Mouse (Mus musculus): Measurements from ENCODE around the gene Msi2. TPM values are rescaled to one million over a fixed set of nuclear protein-coding genes. Genes with fewer than 3 reads are reported as not detected.
A peak's percentile ranks its signal among the peaks of the same experiment; 100 is the strongest.

Msi2 gene
- total and polyA plus RNA-seq, 2 experiments from 2014 or later, result 26.9 to 133 TPM

GRCm38 (mm10) chr11:88622496-88622895, 95.8 kb downstream of the Msi2 start:
- Histone ChIP-seq H3K4me1 (ENCODE audit: insufficient read depth, low read length) (peaks cover 14% of the 10 kb centered on the region; the same call in 1 of the 2 replicates), H3K36me3 (ENCODE audit: insufficient read depth, low read length) (no peaks in the 10 kb centered on the region), H3K27ac (ENCODE audit: low read depth, low read length) (no peak overlapping the region), H3K4me3 (ENCODE audit: low read depth, low read length) (no peak overlapping the region), H3K27me3 (ENCODE audit: insufficient read depth, low read length) (no peaks in the 10 kb centered on the region), H3K9ac (replicated peaks; ENCODE audit: low read length, poor library complexity, severe bottlenecking) (no peak overlapping the region), H3K4me2 (ENCODE audit: low read depth, low read length, poor library complexity, severe bottlenecking) (no peak overlapping the region), H3K9me3 (ENCODE audit: low read length) (no peaks in the 10 kb centered on the region)
- DNase-seq (ENCODE audit: low spot score), result no peak
- WGBS, result 53% methylated on average over 6 of the region's 6 CpGs
- ATAC-seq (ENCODE audit: low FRiP score), result no peak
- TF ChIP-seq CTCF (IDR thresholded peaks at IDR 0.05), result no peak

- no peak overlapping the region for H3K4me2 ChIP-seq (ENCODE audit: low read depth, low read length, poor library complexity, severe bottlenecking)
- H3K9me3 ChIP-seq (ENCODE audit: low read length), result no peaks in the 10 kb centered on the region
- ATAC-seq (ENCODE audit: low FRiP score), result no peak
- no peaks in the 10 kb centered on the region for H3K36me3 ChIP-seq (ENCODE audit: insufficient read depth, low read length)
- no peak overlapping the region for H3K4me3 ChIP-seq (ENCODE audit: low read depth, low read length)
- DNase-seq (ENCODE audit: low spot score), result no peak
- no peak for TF ChIP-seq CTCF (IDR thresholded peaks at IDR 0.05)
- WGBS, result 81% methylated on average over 4 of the region's 4 CpGs
- no peak overlapping the region for H3K27ac ChIP-seq (ENCODE audit: low read depth, low read length)
- peaks cover 13% of the 10 kb centered on the region; the same call in 1 of the 2 replicates for H3K4me1 ChIP-seq (ENCODE audit: insufficient read depth, low read length)
- H3K9ac ChIP-seq (replicated peaks; ENCODE audit: low read length, poor library complexity, severe bottlenecking), result no peak overlapping the region
- no peaks in the 10 kb centered on the region for H3K27me3 ChIP-seq (ENCODE audit: insufficient read depth, low read length)
These were observed 96.5 kb downstream of the Msi2 start for GRCm38 (mm10) chr11:88621789-88622188.

DNA sequence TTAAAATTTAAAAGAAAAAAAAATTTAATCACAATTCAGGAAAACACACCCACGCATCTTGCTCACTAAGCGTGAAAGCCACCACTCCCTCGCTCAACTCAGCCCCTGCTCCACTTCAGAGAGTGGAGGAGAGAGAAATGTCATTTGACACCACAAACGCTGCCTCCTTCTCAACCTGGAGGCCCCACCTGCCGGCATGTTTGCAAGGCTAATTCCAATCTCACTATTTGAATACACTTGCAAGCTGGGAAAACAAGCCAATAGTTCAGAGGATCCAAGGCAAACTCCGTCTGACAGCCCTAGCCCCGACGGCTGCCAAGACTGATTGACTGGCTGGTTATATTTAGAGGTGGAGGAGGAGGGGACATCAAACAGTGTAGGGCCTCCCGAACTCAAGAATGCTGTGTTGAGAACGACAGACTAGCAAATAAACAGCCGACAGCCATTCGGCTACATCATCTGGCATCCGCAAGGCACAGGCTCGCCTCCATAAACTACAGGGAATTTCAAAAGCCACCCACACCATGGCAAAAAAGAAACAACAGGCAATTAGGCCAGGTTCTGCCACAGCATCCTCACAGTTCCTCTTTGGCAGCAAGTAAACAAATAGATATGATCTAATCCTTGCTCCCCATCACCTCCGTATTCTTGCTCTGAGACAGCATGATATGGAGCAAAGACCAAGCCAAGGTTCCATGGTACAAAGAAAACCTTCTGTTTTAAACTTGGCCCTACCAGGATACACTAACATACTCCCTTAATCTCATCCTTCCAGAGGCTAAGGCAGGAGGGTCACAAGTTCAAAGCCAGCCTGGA, 97.9 kb downstream of the Msi2 start:
- no peak for ATAC-seq (ENCODE audit: low FRiP score)
- DNase-seq (ENCODE audit: low spot score), result no peak
- Histone ChIP-seq H3K27me3 (ENCODE audit: insufficient read depth, low read length) (no peaks in the 10 kb centered on the region), H3K9me3 (ENCODE audit: low read length) (no peaks in the 10 kb centered on the region), H3K36me3 (ENCODE audit: insufficient read depth, low read length) (no peaks in the 10 kb centered on the region), H3K4me1 (ENCODE audit: insufficient read depth, low read length) (peaks cover 9% of the 10 kb centered on the region; the same call in 1 of the 2 replicates), H3K9ac (replicated peaks; ENCODE audit: low read length, poor library complexity, severe bottlenecking) (no peak overlapping the region), H3K4me3 (ENCODE audit: low read depth, low read length) (no peak overlapping the region), H3K27ac (ENCODE audit: low read depth, low read length) (peak overlapping the region; percentile 57), H3K4me2 (ENCODE audit: low read depth, low read length, poor library complexity, severe bottlenecking) (no peak overlapping the region)
- WGBS, result 19% methylated on average over 15 of the region's 15 CpGs
- TF ChIP-seq CTCF (IDR thresholded peaks at IDR 0.05), result peak; percentile 21; the same call in 1 of the 2 replicates

GRCm38 (mm10) chr11:88619468-88620157, 98.7 kb downstream of the Msi2 start:
- ATAC-seq (ENCODE audit: low FRiP score) (no peak), DNase-seq (ENCODE audit: low spot score) (no peak)
- H3K4me1 ChIP-seq (ENCODE audit: insufficient read depth, low read length), result peaks cover 5% of the 10 kb centered on the region; the same call in 1 of the 2 replicates
- WGBS, result 52% methylated on average over 9 of the region's 9 CpGs
- no peak overlapping the region for H3K4me3 ChIP-seq (ENCODE audit: low read depth, low read length)
- H3K36me3 ChIP-seq (ENCODE audit: insufficient read depth, low read length), result no peaks in the 10 kb centered on the region
- no peaks in the 10 kb centered on the region for H3K27me3 ChIP-seq (ENCODE audit: insufficient read depth, low read length)
- no peaks in the 10 kb centered on the region for H3K9me3 ChIP-seq (ENCODE audit: low read length)
- no peak overlapping the region for H3K4me2 ChIP-seq (ENCODE audit: low read depth, low read length, poor library complexity, severe bottlenecking)
- H3K9ac ChIP-seq (replicated peaks; ENCODE audit: low read length, poor library complexity, severe bottlenecking), result no peak overlapping the region
- no peak overlapping the region for H3K27ac ChIP-seq (ENCODE audit: low read depth, low read length)
- TF ChIP-seq CTCF (IDR thresholded peaks at IDR 0.05), result no peak

DNA sequence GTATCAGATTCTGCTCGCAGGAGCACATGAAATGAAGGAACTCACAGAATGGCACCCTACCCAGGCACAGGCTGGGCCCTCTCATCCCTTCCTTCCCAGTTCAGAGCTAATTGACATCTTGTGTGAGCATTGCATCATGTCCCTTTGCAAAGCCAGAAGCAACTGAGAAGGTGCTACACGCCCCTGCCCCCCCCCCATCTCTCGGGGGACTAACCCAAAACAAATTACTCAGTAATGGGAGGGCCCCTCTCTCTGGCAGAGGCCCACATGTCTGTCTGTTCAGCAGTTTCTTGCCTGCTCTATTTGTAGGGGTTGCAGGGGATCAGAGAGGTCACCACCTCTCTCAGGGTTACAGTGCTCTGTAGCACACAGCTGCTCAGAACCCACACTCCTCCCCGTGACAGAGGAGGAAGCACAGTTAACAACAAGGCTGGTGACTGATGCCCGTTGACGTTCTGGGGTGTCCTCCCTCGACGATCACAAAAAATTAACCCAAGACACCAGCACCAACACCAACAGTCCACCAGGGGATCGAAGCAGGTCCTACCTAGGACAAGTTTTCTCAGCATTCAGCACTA, 99.5 kb downstream of the Msi2 start:
- H3K4me2 ChIP-seq (ENCODE audit: low read depth, low read length, poor library complexity, severe bottlenecking), result no peak overlapping the region
- DNase-seq (ENCODE audit: low spot score), result no peak
- no peak overlapping the region for H3K4me3 ChIP-seq (ENCODE audit: low read depth, low read length)
- no peaks in the 10 kb centered on the region for H3K36me3 ChIP-seq (ENCODE audit: insufficient read depth, low read length)
- no peak for ATAC-seq (ENCODE audit: low FRiP score)
- H3K27me3 ChIP-seq (ENCODE audit: insufficient read depth, low read length), result no peaks in the 10 kb centered on the region
- H3K9me3 ChIP-seq (ENCODE audit: low read length), result no peaks in the 10 kb centered on the region
- H3K9ac ChIP-seq (replicated peaks; ENCODE audit: low read length, poor library complexity, severe bottlenecking), result no peak overlapping the region
- peak overlapping the region; percentile 12; the same call in 1 of the 2 replicates for H3K27ac ChIP-seq (ENCODE audit: low read depth, low read length)
- peak; percentile 31; the same call in 1 of the 2 replicates for TF ChIP-seq CTCF (IDR thresholded peaks at IDR 0.05)
- H3K4me1 ChIP-seq (ENCODE audit: insufficient read depth, low read length), result peaks cover 5% of the 10 kb centered on the region; the same call in 1 of the 2 replicates
- WGBS, result 58% methylated on average over 9 of the region's 9 CpGs
